Mouse (Mus musculus) cerebellum, adult 2 months (tissue): ENCODE results near the gene Syp.

Experiments
- CTCF ChIP-seq: fragments of 200-500 bp; IDR thresholded peaks from 2 replicates; pipeline ENCODE4 v1.5.1; 2011; ENCODE audit warnings: low read depth, mild to moderate bottlenecking, control low read depth, low read length, moderate library complexity, borderline replicate concordance; ENCODE audit not compliant: insufficient read depth
- POLR2A ChIP-seq: fragments of 200-500 bp; IDR thresholded peaks from 2 replicates; pipeline ENCODE4 v1.6.1; 2011; ENCODE audit warnings: low read length, control low read depth, borderline replicate concordance; ENCODE audit not compliant: insufficient read depth

DNA sequence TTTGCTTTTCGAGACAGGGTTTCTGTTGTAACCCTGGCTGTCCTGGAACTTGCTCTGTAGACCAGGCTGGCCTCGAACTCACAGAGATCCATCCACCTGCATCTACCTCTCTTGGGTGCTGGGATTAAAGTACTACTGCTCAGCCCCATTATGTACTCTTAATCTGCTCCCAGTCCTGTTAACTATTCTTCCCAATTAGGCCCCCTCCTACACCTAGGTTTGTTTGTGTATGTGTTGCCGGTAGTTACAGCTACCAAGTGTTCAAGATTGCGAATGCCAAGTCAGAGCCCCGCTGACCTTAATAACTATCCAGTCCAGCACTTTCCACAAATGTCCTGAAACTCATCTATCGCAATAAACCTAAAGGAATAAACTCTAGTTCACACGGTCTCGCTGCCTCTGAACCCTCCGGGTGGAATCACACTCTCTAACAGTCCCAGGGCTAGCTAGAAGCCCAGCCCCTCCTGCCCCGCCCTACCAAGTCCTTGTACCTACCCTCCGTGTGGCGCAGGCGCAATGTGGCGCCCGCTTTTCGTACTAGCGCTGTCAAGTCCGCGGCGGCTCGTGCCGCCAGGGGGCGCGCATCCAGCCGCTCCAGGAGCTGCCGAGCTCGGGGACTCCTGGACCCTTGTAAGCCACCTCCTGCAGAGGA lies 41.3 kb downstream of the Syp start:
- TF ChIP-seq CTCF (peak; percentile 57; the same call in 1 of the 2 replicates), POLR2A (no peak)
